Mouse (Mus musculus) CH12.LX (cell line): ENCODE measurements around the gene Ubl4a. TPM values are rescaled to one million over a fixed set of nuclear protein-coding genes. Genes with fewer than 3 reads are reported as not detected.

ENCODE experiments used
- DNase-seq: peaks from one replicate; pipeline ENCODE4 v3.0.0-alpha.2; 2013; ENCODE audit errors: extremely low read depth
- H3K27ac ChIP-seq: 2 replicates; pipeline ENCODE4 v1.5.1; 2012; ENCODE audit warnings: low read depth, mild to moderate bottlenecking, control low read depth, moderate library complexity; ENCODE audit not compliant: insufficient read depth
- H3K27me3 ChIP-seq: replicated peaks from 2 replicates; pipeline ENCODE3; 2012; ENCODE audit warnings: inconsistent platforms
- H3K36me3 ChIP-seq, 2 experiments: replicated peaks in 1 of 2; 2 replicates each; pipeline versions ENCODE3 to v1.6.1; 2012; ENCODE audit warnings: inconsistent platforms in 1 of 2, low read length in 1 of 2, mild to moderate bottlenecking in 1 of 2, mixed read lengths in 1 of 2, moderate library complexity in 1 of 2; ENCODE audit not compliant: control insufficient read depth in 1 of 2, insufficient read depth in 1 of 2
- H3K4me1 ChIP-seq, 2 experiments: 2 replicates each; pipeline ENCODE4 v1.6.1; 2012; ENCODE audit warnings: inconsistent platforms in 1 of 2, moderate library complexity in 1 of 2; ENCODE audit not compliant: insufficient read depth in 2 of 2, control insufficient read depth in 1 of 2
- H3K4me2 ChIP-seq: 2 replicates; pipeline ENCODE4 v1.6.1; 2012; ENCODE audit warnings: low read depth, mild to moderate bottlenecking, control low read depth; ENCODE audit not compliant: poor library complexity, insufficient read depth, severe bottlenecking
- H3K4me3 ChIP-seq, 3 experiments: fragments of 150-350 bp in 1 of 3; sonication (generic) in 1 of 3; replicated peaks in 1 of 3; 2 replicates each; pipeline versions ENCODE3 to v1.5.1; 2011 to 2012; ENCODE audit warnings: low read depth in 2 of 3, low read length in 2 of 3, mild to moderate bottlenecking in 2 of 3, moderate library complexity in 2 of 3, control low read depth in 1 of 3, improper control_type of control experiment in 1 of 3, inconsistent platforms in 1 of 3, mixed read lengths in 1 of 3; ENCODE audit not compliant: poor library complexity in 1 of 3
- H3K79me2 ChIP-seq: replicated peaks from 2 replicates; pipeline ENCODE4 v1.6.1; 2012; ENCODE audit warnings: mild to moderate bottlenecking, moderate library complexity; ENCODE audit not compliant: control insufficient read depth, poor library complexity, insufficient read depth, severe bottlenecking; ENCODE audit errors: extremely low read depth
- H3K9ac ChIP-seq: 2 replicates; pipeline ENCODE4 v1.6.1; 2012; ENCODE audit warnings: low read depth, mild to moderate bottlenecking, control low read depth, moderate library complexity; ENCODE audit not compliant: insufficient read depth
- H3K9me3 ChIP-seq: replicated peaks from 2 replicates; pipeline ENCODE3; 2012; ENCODE audit warnings: low read length, inconsistent platforms, mixed read lengths
- BHLHE40 ChIP-seq: IDR thresholded peaks from 2 replicates; pipeline ENCODE4 v1.6.1; 2011; ENCODE audit warnings: mild to moderate bottlenecking, low read depth, low read length, improper control_type of control experiment
- CHD1 ChIP-seq: IDR thresholded peaks from 2 replicates; pipeline ENCODE4 v1.6.1; 2012; ENCODE audit warnings: low read depth, low read length, improper control_type of control experiment, inconsistent platforms
- CTCF ChIP-seq, 2 experiments: IDR thresholded peaks in 1 of 2; conservative IDR thresholded peaks in 1 of 2; 2 replicates each; pipeline ENCODE4 v1.5.1; 2011 to 2012; ENCODE audit warnings: low read depth in 2 of 2, low read length in 2 of 2, improper control_type of control experiment in 1 of 2, inconsistent platforms in 1 of 2, mild to moderate bottlenecking in 1 of 2, moderate library complexity in 1 of 2
- E2F4 ChIP-seq: IDR thresholded peaks from 2 replicates; pipeline ENCODE4 v1.6.1; 2011; ENCODE audit warnings: low read depth, low read length, improper control_type of control experiment; ENCODE audit not compliant: insufficient replicate concordance
- ELF1 ChIP-seq: IDR thresholded peaks from 2 replicates; pipeline ENCODE4 v1.6.1; 2014; ENCODE audit warnings: low read depth, mild to moderate bottlenecking, inconsistent platforms, low read length, improper control_type of control experiment
- GABPA ChIP-seq: IDR thresholded peaks from 2 replicates; pipeline ENCODE4 v1.6.1; 2012; ENCODE audit warnings: low read depth, low read length, improper control_type of control experiment, inconsistent platforms; ENCODE audit not compliant: insufficient replicate concordance
- JUN ChIP-seq: IDR thresholded peaks from 2 replicates; pipeline ENCODE4 v1.6.1; 2011; ENCODE audit warnings: low read depth, mild to moderate bottlenecking, low read length, improper control_type of control experiment, moderate library complexity; ENCODE audit not compliant: insufficient read depth
- KAT2A ChIP-seq: IDR thresholded peaks from 2 replicates; pipeline ENCODE4 v1.6.1; 2012; ENCODE audit warnings: low read length, improper control_type of control experiment, inconsistent platforms; ENCODE audit not compliant: insufficient replicate concordance
- MAFK ChIP-seq: IDR thresholded peaks from 2 replicates; pipeline ENCODE4 v1.6.1; 2011; ENCODE audit warnings: low read length, improper control_type of control experiment; ENCODE audit not compliant: insufficient replicate concordance
- MAX ChIP-seq: IDR thresholded peaks from 2 replicates; pipeline ENCODE4 v1.6.1; 2011; ENCODE audit warnings: low read length, improper control_type of control experiment
- MEF2A ChIP-seq: IDR thresholded peaks from 2 replicates; pipeline ENCODE4 v1.6.1; 2014; ENCODE audit warnings: low read depth, mild to moderate bottlenecking, inconsistent platforms, low read length, improper control_type of control experiment, borderline replicate concordance
- MXI1 ChIP-seq: IDR thresholded peaks from 2 replicates; pipeline ENCODE4 v1.6.1; 2011; ENCODE audit warnings: mild to moderate bottlenecking, low read depth, low read length, improper control_type of control experiment
- PAX5 ChIP-seq: IDR thresholded peaks from 2 replicates; pipeline ENCODE4 v1.6.1; 2012; ENCODE audit warnings: low read length, inconsistent platforms, mixed read lengths
- POLR2A ChIP-seq: IDR thresholded peaks from 2 replicates; pipeline ENCODE4 v1.6.1; 2011; ENCODE audit warnings: low read depth, mild to moderate bottlenecking, improper control_type of control experiment, low read length
- POLR2AphosphoS2 ChIP-seq: IDR thresholded peaks from 2 replicates; pipeline ENCODE4 v1.6.1; 2011; ENCODE audit warnings: low read depth, low read length, improper control_type of control experiment
- RAD21 ChIP-seq: IDR thresholded peaks from 2 replicates; pipeline ENCODE4 v1.6.1; 2011; ENCODE audit warnings: low read depth, mild to moderate bottlenecking, low read length, improper control_type of control experiment, moderate library complexity
- RCOR1 ChIP-seq: conservative IDR thresholded peaks from 2 replicates; pipeline ENCODE4 v1.6.1; 2012; ENCODE audit warnings: low read depth, mild to moderate bottlenecking, inconsistent platforms, low read length, improper control_type of control experiment
- SIN3A ChIP-seq: IDR thresholded peaks from 2 replicates; pipeline ENCODE4 v1.6.1; 2012; ENCODE audit warnings: low read length, improper control_type of control experiment, inconsistent platforms
- TBP ChIP-seq: conservative IDR thresholded peaks from 2 replicates; pipeline ENCODE4 v1.6.1; 2011; ENCODE audit warnings: low read depth, low read length, improper control_type of control experiment
- UBTF ChIP-seq: IDR thresholded peaks from 2 replicates; pipeline ENCODE4 v1.6.1; 2012; ENCODE audit warnings: low read depth, mild to moderate bottlenecking, inconsistent platforms, low read length, improper control_type of control experiment, moderate library complexity
- USF1 ChIP-seq: IDR thresholded peaks from 2 replicates; pipeline ENCODE4 v1.6.1; 2014; ENCODE audit warnings: low read depth, mild to moderate bottlenecking, inconsistent platforms, low read length, improper control_type of control experiment
- ZKSCAN1 ChIP-seq: IDR thresholded peaks from 2 replicates; pipeline ENCODE4 v1.6.1; 2012; ENCODE audit warnings: low read depth, inconsistent platforms, low read length, improper control_type of control experiment, borderline replicate concordance
- ZMIZ1 ChIP-seq: IDR thresholded peaks from 2 replicates; pipeline ENCODE4 v1.6.1; 2012; ENCODE audit warnings: low read depth, mild to moderate bottlenecking, inconsistent platforms, low read length, improper control_type of control experiment
- ZNF384 ChIP-seq: IDR thresholded peaks from 2 replicates; pipeline ENCODE4 v1.6.1; 2012; ENCODE audit warnings: low read depth, low read length, improper control_type of control experiment, inconsistent platforms
- dilution Hi-C: fragments of 300-500 bp; cut with MboI; formaldehyde crosslinking; loops from 2 replicates; pipeline ENCODE4 v1.14.3; 2020; ENCODE audit warnings: low sequenced_read_pairs; ENCODE audit not compliant: extremely low pct_unique_long_range_greater_than_20kb, extremely low pct_ligation_motif_present
- in situ Hi-C: fragments of 300-500 bp; cut with MboI; formaldehyde crosslinking; loops from 3 replicates; pipeline ENCODE4 v1.14.3; 2019; ENCODE audit warnings: low sequenced_read_pairs, low pct_ligation_motif_present, low pct_unique_long_range_greater_than_20kb, mixed read lengths
- polyA plus RNA-seq: library from polyadenylated mRNA; unstranded; fragments of >175 nt; gene quantifications from 2 replicates; pipeline ENCODE4 v1.2.1, GENCODE M21; 2012; ENCODE audit warnings: low read depth; ENCODE audit not compliant: insufficient read length
- total RNA-seq, 2 experiments: library from RNA; depleted of rRNA; stranded (reverse); fragments of 300-350 nt in 1 of 2; fragments of >200 nt in 1 of 2; gene quantifications; 2 replicates each; pipeline ENCODE4 v1.2.3; 2012 to 2014

Ubl4a gene
- total and polyA plus RNA-seq, 3 experiments, result 12.7 to 39.2 (median 19.3) TPM

DNA sequence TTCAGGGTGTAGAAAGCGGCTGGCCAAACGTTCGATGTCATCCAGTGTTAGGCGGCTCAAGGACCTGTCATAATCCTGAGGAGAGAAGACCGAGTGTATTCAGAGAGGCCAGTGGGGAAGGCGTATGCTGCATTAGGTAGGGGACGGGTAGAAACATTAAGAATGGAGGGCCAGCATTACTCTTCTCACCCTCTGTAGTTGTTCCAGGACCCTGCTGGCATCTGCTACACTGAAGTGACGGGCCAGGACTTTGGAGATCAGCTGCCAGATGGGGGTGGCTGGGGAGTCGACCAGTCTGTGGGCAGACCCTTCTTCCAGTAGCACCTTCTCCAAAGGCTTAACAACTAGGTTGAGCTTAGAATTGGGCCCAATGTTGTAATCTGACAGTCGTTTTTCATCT lies 5.5 kb downstream of the Ubl4a start:
- dilution Hi-C loops, result no loop called here
- peak overlapping the region; percentile 61; the same call in 1 of the 2 replicates for H3K4me2 ChIP-seq
- no peak for TF ChIP-seq JUN
- TF ChIP-seq SIN3A, result no peak
- no peak for TF ChIP-seq GABPA
- no peak for TF ChIP-seq MAX
- TF ChIP-seq USF1, result no peak
- TF ChIP-seq MXI1, result no peak
- TF ChIP-seq E2F4, result no peak
- no peak for TF ChIP-seq POLR2AphosphoS2
- TF ChIP-seq MEF2A, result no peak
- TF ChIP-seq CHD1, result no peak
- TF ChIP-seq ZMIZ1, result no peak
- TF ChIP-seq ZKSCAN1, result no peak
- no peak for TF ChIP-seq CTCF (conservative IDR thresholded peaks at IDR 0.05 in 1 of 2, IDR thresholded peaks at IDR 0.05 in 1 of 2; ENCODE audit: low read depth in 2 of 2, low read length in 2 of 2)
- no peak for TF ChIP-seq BHLHE40

GRCm38 (mm10) chrX:74359171-74359570 lies 13.8 kb downstream of the Ubl4a start:
- Histone ChIP-seq H3K79me2 (no peaks in the 10 kb centered on the region), H3K36me3 (no peaks in the 10 kb centered on the region), H3K9ac (no peak overlapping the region), H3K9me3 (no peaks in the 10 kb centered on the region), H3K27me3 (no peaks in the 10 kb centered on the region), H3K4me2 (no peak overlapping the region), H3K4me1 (no peaks in the 10 kb centered on the region), H3K4me3 (no peak overlapping the region), H3K27ac (no peak overlapping the region)
- no peak for DNase-seq
- no peak for TF ChIP-seq CTCF (conservative IDR thresholded peaks at IDR 0.05 in 1 of 2, IDR thresholded peaks at IDR 0.05 in 1 of 2; ENCODE audit: low read depth in 2 of 2, low read length in 2 of 2)
- TF ChIP-seq GABPA, result no peak
- TF ChIP-seq USF1, result no peak
- no peak for TF ChIP-seq UBTF
- no peak for TF ChIP-seq PAX5
- no peak for TF ChIP-seq SIN3A
- no peak for TF ChIP-seq ZNF384
- TF ChIP-seq POLR2AphosphoS2, result no peak
- no peak for TF ChIP-seq TBP
- no peak for TF ChIP-seq MEF2A
- TF ChIP-seq ELF1, result no peak
- no peak for TF ChIP-seq RCOR1
- TF ChIP-seq RAD21, result no peak
- TF ChIP-seq POLR2A, result no peak
- TF ChIP-seq KAT2A, result no peak
- no peak for TF ChIP-seq MAFK
- in situ Hi-C loops, result no loop called here
- dilution Hi-C loops, result no loop called here

More for the DNA sequence above, 5.5 kb downstream of the Ubl4a start:
- Histone ChIP-seq H3K9me3 (no peaks in the 10 kb centered on the region), H3K27me3 (no peaks in the 10 kb centered on the region), H3K36me3 (peaks cover 21 to 36% of the 10 kb centered on the region in 2 experiments), H3K4me1 (peaks cover 12 to 35% of the 10 kb centered on the region in 2 experiments; a peak in 3 of 4 replicates), H3K27ac (no peak overlapping the region), H3K4me3 (peak overlapping the region; percentile 67 to 88 (median 70)), H3K9ac (peak overlapping the region; percentile 83), H3K79me2 (peaks cover 9% of the 10 kb centered on the region)
- in situ Hi-C loops, result no loop called here
- no peak for DNase-seq
